8 mouse cellular contexts compared by ENCODE assay signal in the genomic region with DNA sequence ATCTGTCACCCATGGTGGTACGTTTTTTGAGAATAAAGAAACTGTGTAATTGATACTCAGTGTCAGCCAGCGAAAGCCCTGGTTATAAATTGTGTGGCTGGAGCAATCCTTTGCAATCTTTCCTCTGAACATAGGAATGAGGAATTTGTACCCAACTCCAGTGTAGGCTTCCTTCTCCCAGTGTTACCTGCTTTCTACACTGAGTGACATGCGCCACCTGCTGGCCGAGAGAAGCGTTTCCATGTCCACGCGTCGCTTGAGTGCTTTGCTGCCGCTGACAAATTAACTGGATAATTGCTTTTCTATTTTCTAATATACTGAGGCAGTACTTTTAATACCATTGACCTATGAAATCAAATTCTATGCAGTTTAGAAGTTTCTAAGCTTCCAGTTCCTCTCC.
DNase-seq lines count a peak whose midpoint lies in the region; ATAC-seq lines count a peak whose summit lies in the region.

No protein-coding gene starts in this region.

- ATAC-seq in forebrain, embryonic 14.5 days = peak; percentile 93
- peak; percentile 80 for ATAC-seq in inflammation-experienced regulatory T-cells, adult 6 months
- ATAC-seq in midbrain, embryonic 11.5 days (ENCODE audit: low FRiP score) = peak; percentile 87
- ATAC-seq in erythroblast, adult 5-6 weeks (replicated peaks; ENCODE audit: low FRiP score, poor library complexity, severe bottlenecking) = no peak

- H3K27me3 ChIP-seq in forebrain, embryonic 14.5 days (replicated peaks; ENCODE audit: control insufficient read depth, insufficient read depth, low read length) = no peaks in the 10 kb centered on the region
- no peaks in the 10 kb centered on the region for H3K27me3 ChIP-seq in midbrain, embryonic 11.5 days (ENCODE audit: control insufficient read depth, insufficient read depth, low read length)

- H3K9ac ChIP-seq in forebrain, embryonic 14.5 days (ENCODE audit: low read length) = no peak overlapping the region
- H3K9ac ChIP-seq in midbrain, embryonic 11.5 days (ENCODE audit: low read length) = no peak overlapping the region

- no peaks in the 10 kb centered on the region for H3K4me1 ChIP-seq in forebrain, embryonic 14.5 days (ENCODE audit: control insufficient read depth, insufficient read depth, low read length)
- no peaks in the 10 kb centered on the region for H3K4me1 ChIP-seq in midbrain, embryonic 11.5 days (ENCODE audit: control insufficient read depth, insufficient read depth, low read length)

- no peak overlapping the region for H3K4me3 ChIP-seq in forebrain, embryonic 14.5 days (ENCODE audit: low read depth, low read length)
- H3K4me3 ChIP-seq in midbrain, embryonic 11.5 days (ENCODE audit: low read depth, low read length) = no peak overlapping the region

- WGBS in forebrain, embryonic 14.5 days = 17% methylated on average over 9 of the region's 9 CpGs
- 18% methylated on average over 9 of the region's 9 CpGs for WGBS in midbrain, embryonic 11.5 days

- H3K4me2 ChIP-seq in forebrain, embryonic 14.5 days (ENCODE audit: low read length) = no peak overlapping the region
- H3K4me2 ChIP-seq in midbrain, embryonic 11.5 days = no peak overlapping the region

- H3K36me3 ChIP-seq in forebrain, embryonic 14.5 days (ENCODE audit: control insufficient read depth, insufficient read depth, low read length) = no peaks in the 10 kb centered on the region
- H3K36me3 ChIP-seq in midbrain, embryonic 11.5 days (ENCODE audit: control insufficient read depth, insufficient read depth, low read length) = no peaks in the 10 kb centered on the region

- peak; percentile 65 for DNase-seq in NIH3T3 (ENCODE audit: low read depth)
- DNase-seq in c-Kit-positive CD71-positive TER-119-negative erythroid progenitor cells, embryonic 14.5 days (ENCODE audit: low read depth) = peak; percentile 10
- DNase-seq in forebrain, embryonic 14.5 days (ENCODE audit: low spot score) = peak; percentile 88
- peak; percentile 20 to 27 for DNase-seq in left cerebral cortex, adult 8-10 months (ENCODE audit: low spot score in 2 of 2)
- DNase-seq in midbrain, embryonic 11.5 days (ENCODE audit: low spot score, missing footprints) = peak; percentile 96
- peak; percentile 86 for DNase-seq in right cerebral cortex, postnatal 4 days

- no peak overlapping the region for H3K27ac ChIP-seq in forebrain, embryonic 14.5 days (ENCODE audit: low read depth, low read length)
- no peak overlapping the region for H3K27ac ChIP-seq in midbrain, embryonic 11.5 days (ENCODE audit: low read depth, low read length)

- no peaks in the 10 kb centered on the region for H3K9me3 ChIP-seq in forebrain, embryonic 14.5 days (replicated peaks; ENCODE audit: control insufficient read depth, low read length)
- no peaks in the 10 kb centered on the region for H3K9me3 ChIP-seq in midbrain, embryonic 11.5 days (ENCODE audit: control insufficient read depth, low read length)

Comparison
In these comparisons a context has a peak if more than half of its experiments do, and no peak if none do; other contexts are left out.
1. DNase-seq: peak in every context shown above with its lines; median percentile 96 in midbrain, embryonic 11.5 days; 88 in forebrain, embryonic 14.5 days; 86 in right cerebral cortex, postnatal 4 days; 65 in NIH3T3; 24 in left cerebral cortex, adult 8-10 months; 10 in c-Kit-positive CD71-positive TER-119-negative erythroid progenitor cells, embryonic 14.5 days.